Mouse (Mus musculus): ENCODE data around the gene Aes.

Gene Aes

DNA sequence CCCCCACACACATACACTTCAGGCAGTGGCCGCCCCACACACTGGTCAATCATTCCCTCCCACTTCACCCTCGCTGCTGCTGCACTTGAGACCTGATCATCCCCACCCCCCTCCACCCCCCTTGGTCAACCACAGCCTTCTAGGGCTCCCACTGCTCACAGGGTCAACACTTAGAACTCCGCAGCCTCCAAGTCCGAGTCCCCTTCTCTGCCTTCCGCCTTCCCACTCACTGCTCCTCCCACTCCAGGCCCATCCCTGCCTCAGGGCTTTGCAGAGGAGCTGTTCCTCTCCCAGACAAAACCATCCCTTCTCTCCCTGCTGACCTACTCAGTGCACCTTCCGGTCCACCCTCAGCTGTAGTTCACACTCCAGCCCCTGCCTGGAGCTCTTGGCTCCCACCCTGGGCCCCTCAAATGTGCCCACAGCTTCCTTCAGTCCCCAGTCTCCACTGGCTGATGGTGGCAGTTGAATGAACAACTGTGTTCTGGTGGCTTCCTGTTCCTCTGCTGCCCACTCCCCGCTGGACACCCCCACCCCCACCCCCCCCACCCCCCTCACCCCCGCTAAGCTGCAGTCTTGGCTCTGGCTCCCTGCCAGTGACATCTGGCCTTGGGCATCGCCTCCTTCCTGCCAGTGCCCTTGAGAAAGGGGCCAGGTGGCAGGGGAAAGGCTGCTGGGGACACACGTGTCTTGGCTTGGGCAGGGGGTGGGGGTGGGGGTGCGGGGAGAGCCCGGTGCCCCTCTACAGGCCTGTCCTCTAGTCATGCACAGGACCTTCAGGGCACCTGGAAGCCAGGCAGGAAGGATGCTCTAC, 38.1 kb downstream of the Aes start:
- DNase-seq (ENCODE audit: low spot score in 2 of 2), result peak in 1 of 2 experiments; percentile 48

DNA sequence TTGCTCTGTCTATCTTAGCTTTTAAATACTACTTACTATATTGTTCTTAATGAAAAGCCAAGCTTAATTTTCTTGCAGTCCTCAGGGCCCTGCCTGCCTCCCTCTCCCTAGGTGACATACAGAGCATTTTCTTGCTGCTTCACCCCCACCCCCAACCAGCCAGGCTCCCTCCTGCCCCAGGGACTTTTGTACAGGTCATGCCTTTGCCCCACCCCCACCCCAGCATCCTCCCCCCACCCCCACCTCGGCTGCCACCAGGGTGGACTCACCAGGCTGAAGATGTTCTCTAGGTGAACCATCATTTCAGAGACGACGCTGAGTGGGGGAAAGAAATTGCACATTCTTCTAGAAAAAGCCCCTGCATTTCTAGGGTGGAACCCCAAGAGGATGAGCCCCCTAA, 39.1 kb downstream of the Aes start:
- DNase-seq (ENCODE audit: low spot score in 2 of 2), result no peak

DNA sequence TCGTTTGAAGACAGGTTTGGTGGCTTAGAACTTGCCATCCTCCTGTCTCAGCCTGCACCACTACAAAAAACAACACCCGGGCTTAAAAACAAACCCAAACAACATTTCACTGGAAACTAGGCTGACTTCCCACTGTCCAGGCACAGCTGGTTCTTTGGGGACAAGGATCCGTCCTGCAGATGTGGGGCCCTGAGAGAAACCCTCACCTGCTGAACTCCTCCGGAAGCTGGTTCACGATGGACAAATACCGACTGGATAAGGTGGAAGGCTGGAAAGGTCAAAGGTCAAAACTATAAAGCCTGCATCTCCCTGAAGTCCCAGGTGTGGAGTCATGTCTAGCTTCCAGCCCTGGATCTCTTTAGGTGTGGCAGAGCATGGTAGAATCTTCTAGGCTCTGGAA, 39.6 kb downstream of the Aes start:
- DNase-seq (ENCODE audit: low spot score in 2 of 2), result no peak

DNA sequence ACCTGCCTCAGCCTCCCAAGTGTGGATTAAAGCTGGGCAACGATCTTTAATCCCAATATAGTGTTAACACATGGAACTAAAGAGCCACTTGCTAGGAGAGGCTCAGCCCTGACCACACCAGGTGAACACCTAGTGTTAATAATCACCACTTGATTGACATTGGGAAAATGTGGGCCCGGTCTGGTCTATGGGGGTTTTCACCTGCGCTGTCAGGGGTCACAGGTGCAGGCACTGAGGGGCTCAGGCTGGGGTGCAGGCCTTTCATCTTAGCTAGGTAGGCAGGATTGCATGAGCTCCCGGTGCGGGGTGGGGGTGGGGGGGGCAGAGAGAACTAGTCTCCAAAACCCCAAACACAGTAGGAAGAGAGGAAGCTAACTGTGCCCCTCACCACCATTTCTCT, 40.3 kb downstream of the Aes start:
- DNase-seq (ENCODE audit: low spot score in 2 of 2), result no peak

DNA sequence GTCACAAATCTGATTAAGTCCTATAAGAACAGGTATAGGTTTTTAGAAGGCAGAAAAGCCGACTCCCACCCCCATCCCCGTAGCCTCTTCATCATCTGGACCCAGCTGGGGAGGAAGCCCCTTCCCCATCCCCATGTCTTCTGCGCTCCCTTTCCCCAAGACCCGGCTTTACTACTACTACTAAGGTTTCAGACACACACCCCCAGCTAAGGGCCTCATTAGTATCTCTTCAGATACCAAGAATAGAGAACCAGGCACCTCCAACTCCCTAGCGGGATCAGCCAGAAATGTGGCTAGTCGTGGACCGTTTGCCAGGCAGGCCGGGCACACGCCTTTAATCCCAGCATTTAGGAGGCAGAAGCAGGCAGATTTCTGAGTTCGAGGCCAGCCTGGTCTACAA, 40.8 kb downstream of the Aes start:
- DNase-seq (ENCODE audit: low spot score in 2 of 2), result no peak

DNA sequence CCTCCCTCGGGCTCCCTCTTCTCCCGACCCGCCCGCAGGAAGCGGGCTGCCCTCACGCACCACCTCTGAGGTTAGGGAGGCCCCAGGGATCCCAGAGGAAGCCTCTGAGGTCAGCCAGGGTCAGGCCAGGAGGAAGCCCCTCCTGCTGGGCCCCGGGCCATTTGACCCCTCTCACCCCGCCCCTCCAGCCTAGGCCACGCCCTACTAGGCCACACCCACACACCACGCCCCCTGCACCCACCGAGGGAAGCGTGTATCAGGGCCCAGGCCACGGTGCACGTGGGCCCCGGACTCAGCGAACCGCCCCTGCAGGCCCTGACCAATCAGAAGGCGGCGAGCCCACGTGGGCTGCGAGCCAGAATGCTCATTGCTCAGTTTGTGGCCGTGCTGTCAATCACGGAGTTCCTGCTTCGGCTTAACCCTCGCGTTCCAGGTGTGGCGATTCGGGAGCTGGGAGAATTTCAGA, 41.5 kb downstream of the Aes start, which contains the start of gene Tle6:
TSS of gene Tle6 (minus strand) at position 336 of the 466 bp plus-strand sequence.
- DNase-seq (ENCODE audit: low spot score in 2 of 2), result peak; percentile 92 to 96

DNA sequence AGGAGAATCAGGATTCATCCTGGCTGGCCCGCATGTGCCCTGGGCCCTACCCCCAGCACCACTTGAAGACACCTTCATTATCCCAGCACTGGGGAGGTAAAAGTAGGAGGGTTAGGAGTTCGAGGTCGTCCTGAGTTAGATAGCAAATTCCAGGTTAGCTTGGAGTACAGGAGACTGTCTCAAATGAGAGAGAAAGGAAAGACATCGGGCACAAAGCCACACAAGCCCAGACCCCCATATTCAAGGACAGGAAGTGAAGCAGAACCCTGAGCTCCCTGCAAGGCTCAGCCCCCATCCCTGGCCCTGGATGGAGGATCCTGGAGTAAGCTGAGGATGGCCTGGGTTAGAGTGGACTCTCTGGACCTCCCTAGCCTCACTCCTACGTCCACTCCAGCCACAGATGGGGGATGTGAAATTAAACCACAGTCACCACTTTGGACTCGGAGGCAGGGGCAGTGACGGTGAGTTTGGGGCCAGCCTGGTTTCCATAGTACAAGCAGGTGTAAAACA, 42.2 kb downstream of the Aes start:
- no peak for DNase-seq (ENCODE audit: low spot score in 2 of 2)

DNA sequence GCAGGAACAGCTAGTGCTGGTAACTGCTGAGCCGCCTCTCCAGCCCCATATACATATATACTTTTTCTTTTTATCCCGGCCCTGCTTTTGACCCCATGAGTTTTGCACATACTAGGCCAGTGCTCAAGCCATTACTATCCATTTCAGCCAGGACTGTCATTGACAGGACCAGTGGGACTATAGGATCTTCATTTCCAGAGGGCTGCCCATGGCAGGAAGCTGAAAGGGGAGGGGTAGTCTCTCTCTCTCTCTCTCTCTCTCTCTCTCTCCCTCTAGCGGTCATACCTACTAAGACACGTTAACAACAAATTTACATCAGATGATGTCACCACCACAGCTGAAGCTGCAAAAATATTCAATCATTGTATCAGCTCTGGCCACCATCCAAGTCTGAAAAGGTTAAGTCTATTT, 43.5 kb downstream of the Aes start:
- no peak for DNase-seq (ENCODE audit: low spot score in 2 of 2)

DNA sequence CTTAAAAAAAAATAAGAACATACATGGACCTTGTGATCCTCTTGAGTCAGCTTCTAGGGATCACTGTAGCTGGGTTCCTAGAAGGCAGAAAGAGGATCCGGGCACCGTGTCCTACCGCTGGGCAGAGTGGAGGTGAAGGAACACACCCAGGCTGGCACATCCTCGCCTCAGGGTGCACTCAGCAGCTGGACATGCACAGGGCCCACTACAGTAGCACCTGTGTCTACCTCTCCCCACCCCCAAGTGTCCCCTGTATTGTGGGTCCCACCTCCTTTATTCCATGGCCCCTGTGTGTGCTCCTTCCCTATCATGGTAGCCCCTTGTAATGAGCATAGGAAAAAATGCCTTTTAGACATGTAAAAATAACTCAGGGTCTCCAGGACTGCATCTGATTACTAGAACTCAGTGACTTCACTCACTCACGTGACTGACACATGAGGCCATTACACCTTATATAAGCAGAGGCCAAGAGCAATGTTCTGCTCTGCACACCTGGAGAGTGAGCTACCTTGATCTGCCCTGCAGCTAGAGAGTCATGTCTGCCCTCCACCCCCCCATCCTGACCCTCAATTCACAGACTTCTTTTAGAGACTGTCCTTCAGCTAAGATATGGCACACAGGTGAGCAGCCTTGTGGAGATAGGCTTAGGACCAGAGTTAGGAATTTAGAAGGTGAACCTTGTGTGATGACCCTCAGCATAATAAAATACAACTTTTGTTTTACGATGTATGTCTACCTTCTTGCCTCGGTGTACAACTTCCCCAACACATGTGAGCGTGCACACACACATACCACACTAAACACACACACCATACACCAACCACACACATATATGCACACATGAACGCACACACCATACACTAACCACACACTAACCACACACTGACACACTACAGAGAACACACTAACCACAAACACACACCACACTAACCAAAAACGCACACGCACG, 45.0 kb downstream of the Aes start:
- no peak for DNase-seq (ENCODE audit: low spot score in 2 of 2)

DNA sequence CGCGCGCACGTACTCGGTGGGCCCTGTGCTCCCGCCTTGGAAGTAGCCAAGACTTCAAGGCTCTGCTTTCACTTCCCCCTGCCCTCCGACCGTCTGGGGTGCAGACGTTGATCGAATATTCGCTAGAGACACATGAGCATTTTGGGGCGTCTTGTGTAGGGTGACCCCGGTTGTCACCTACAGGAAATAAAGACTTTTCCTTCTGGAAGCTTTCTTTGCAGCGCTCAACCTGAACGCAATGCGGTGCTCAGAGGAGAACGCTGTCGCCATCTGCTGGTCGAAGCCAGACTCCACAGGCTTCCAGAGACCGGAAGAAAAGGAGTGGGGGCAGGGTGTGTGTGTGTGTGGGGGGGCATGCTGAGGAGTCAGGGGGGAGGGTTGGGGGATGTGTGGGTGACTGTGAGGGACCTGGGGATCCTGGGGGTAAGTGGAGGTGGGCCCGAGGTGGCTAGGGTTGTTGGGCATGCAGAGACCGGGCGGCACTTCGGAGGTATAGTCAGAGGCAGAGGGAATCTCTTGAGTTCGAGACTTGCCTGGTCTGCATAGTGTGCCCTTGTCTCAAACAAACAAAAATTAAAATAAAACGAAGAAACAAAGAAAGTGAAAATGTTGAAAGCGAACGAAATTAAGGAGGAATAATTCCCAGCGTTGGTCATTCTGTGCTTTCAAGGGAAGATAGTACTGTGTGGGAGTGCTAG, 45.8 kb downstream of the Aes start:
- peak; percentile 76 to 86 for DNase-seq (ENCODE audit: low spot score in 2 of 2)

DNA sequence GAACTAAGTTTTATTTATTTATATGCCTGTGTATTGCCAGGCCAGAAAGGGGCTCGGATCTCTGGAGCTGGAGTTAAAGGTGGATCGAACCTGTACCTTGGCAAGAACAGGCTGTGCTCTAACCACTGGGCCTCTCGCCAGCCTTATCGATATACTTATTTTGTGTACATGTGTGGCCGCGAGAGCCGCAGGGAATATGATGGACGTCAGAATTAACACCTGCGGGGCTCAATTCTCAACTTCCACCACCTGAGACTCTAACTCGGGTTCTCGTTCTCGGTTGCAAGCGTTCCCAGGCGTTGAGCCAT, 46.3 kb downstream of the Aes start:
- DNase-seq (ENCODE audit: low spot score in 2 of 2), result no peak

DNA sequence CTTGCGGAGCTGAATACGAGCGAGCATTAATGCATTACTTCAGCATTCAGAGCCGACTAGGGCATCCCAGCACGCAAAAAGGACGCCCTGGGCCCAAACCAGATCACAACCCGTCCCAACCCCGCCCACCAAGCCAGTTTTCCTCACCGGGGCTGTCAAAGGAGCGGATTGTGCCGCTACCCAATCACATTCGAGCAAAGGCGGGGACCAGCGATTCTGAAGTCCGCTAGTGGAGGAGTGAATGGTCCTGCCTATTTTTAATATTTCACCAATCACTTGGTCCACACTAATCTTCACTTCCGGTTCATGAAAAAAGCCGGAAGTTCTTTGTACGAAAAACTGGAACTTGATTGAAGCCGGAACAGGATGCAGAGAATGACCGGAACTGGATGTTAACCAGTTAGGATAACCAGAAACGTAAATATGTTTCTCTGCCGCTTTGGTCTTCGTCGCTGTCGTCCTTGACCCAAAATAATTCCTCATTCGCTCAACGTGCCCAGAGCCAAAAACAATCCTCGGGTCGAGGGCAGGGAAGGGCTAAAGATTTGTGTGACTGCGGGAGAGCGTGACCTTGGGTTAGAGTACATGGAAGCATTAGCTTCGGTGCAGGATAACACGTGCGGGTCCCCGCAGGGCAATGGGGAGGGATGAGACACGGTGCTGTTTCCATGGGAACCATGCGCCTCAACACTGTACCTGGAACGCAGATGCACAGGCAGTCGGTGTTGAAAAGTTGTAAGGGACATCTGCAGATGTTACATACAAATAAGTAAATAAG, 46.9 kb downstream of the Aes start, which contains the start of gene BC025920:
TSS of gene BC025920 (plus strand) at position 297 of the 778 bp plus-strand sequence.
- DNase-seq (ENCODE audit: low spot score in 2 of 2), result peak; percentile 95

DNA sequence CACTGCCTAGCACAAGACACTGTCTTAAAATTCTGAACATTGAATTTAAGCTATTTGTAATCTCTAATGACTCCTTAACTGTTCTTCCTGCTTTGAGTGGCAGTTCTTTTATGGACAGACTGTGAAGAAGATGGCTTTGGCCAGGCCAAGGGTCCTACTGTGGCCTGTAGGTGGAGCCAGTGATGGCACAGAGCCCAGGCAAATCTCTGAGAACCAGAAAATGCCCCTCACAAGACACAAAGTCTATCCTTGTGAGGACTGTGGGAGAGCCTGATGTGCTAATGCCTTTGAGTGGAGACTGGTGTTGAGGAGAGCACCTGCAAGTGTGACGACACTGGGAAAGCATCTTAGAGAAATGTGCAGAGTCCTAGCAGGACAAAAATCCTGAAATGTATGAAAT, 49.0 kb downstream of the Aes start:
- DNase-seq (ENCODE audit: low spot score in 2 of 2), result no peak

DNA sequence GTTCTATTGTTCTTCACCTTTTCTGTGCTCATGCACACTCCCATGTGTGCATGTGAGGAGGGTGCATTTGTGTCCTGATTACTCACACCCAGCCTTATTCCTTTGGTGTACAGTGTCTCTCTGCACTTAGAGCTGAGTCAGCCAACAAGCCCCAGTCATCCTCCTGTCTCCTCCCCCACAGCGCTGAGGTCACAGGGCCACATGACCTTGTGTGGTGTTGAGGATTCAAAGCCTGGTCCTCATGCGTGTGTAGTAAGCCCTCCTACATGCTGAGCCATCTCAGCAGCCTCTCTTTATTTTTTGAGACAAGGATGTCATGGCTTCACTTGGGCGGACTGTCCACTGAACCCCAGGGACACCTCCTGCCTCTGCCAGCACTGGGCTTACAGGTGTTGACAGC, 53.5 kb downstream of the Aes start:
- DNase-seq (ENCODE audit: low spot score in 2 of 2), result no peak

DNA sequence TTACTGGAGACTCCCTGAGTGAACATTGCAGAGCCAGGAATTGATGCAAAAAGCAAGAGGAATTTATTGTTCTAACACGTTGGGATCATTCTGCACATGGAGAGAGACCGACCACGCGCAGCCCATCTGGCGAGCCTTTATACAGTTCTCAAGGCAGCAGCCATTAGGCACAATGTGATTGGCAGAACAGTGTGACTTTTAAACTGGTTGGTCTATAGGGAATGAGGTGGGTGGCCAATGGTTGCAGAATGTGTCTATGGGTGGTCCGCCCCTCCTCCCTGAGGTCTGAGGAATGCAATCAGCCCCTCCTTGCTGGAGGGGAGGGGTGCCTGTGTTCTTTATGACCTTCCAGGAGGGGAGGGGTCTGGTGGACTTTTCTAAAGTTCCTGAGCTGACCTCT, 56.2 kb downstream of the Aes start:
- no peak for DNase-seq (ENCODE audit: low spot score in 2 of 2)

Data from urinary bladder, postnatal 4 days (tissue).